Mouse (Mus musculus): ENCODE measurements at regions not wholly inside any gene's neighbourhood (a gene's known extent, or its start where the extent isn't known, plus 50 kb on each side); places are given as distances from the start of the nearest gene placed in this dataset.

DNA sequence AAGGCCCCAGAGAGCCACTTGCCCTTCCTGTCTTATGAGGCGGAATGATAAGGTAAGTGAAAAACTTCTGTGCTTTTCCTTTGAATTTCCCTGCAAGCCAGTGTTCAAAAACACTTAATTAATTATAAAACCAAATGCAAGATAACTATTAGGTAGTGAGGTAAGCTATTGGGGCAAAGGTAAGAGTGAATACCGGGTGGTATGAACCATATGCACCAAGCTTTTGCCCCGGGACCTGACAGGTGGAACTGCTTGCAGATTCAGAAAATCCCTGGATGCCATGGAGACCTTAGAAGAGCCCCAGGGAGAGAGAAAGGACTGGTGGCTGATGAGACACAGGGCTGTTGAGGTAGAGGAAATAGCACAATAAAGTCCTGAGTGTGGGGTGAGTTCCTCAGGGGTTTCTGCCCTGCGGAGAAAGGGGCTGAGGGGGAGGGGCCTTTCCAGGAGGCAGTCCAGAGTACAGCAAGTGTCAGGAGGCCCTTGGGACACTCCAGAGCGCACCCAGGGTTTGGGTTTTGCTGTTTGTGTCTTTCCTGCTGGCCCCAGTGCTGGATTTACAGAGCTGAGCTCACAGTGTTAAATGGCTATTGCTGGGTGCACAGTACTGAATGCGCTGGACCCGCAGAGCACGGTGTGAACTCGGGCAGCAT is 317.1 kb downstream of the Fgf9 start:
- TF ChIP-seq CTCF (IDR thresholded peaks at IDR 0.05 in 2 of 3, conservative IDR thresholded peaks at IDR 0.05 in 1 of 3; ENCODE audit: control insufficient read depth in 1 of 3, insufficient read depth in 1 of 3, low read depth in 2 of 3, low read length in 3 of 3, poor library complexity in 1 of 3, severe bottlenecking in 1 of 3) (no peak), POLR2A (IDR thresholded peaks at IDR 0.05; ENCODE audit: control insufficient read depth in 1 of 2, insufficient read depth in 1 of 2, low read depth in 1 of 2, low read length in 2 of 2, poor library complexity in 1 of 2) (no peak), EP300 (IDR thresholded peaks at IDR 0.05; ENCODE audit: low read depth in 1 of 2, low read length in 2 of 2) (no peak), ZKSCAN1 (IDR thresholded peaks at IDR 0.05; ENCODE audit: low read depth, low read length) (no peak), USF2 (IDR thresholded peaks at IDR 0.05; ENCODE audit: borderline replicate concordance in 1 of 2, insufficient read depth in 1 of 2, low read depth in 1 of 2, low read length in 2 of 2) (no peak)

Data from MEL (cell line).